Mouse (Mus musculus) spleen, adult 12 weeks (tissue): ENCODE data around the gene Zdhhc11.

Experiments used
- DNase-seq: peaks from one replicate; pipeline ENCODE4 v3.0.0; 2022; ENCODE audit warnings: low spot score

Zdhhc11 gene

GRCm38 (mm10) chr13:73963551-73963950, at the start of gene Zdhhc11:
Gene Zdhhc11, plus strand, starts transcription at chr13:73963851.
- DNase-seq: no peak

GRCm38 (mm10) chr13:73932201-73932600, 31.4 kb upstream of the Zdhhc11 start:
- DNase-seq: no peak

GRCm38 (mm10) chr13:73936938-73937320, 26.7 kb upstream of the Zdhhc11 start:
- DNase-seq: no peak

GRCm38 (mm10) chr13:73937321-73938176, 26.1 kb upstream of the Zdhhc11 start, which contains the start of the genes Trip13 and Brd9:
Gene Trip13, minus strand, starts transcription at chr13:73937784.
Gene Brd9, plus strand, starts transcription at chr13:73937811.
- DNase-seq: peak; percentile 94

GRCm38 (mm10) chr13:73938177-73938560, 25.5 kb upstream of the Zdhhc11 start:
- no peak for DNase-seq

- no peak for DNase-seq
Measured at GRCm38 (mm10) chr13:73939101-73939500, 24.6 kb upstream of the Zdhhc11 start.

- no peak for DNase-seq
Measured at GRCm38 (mm10) chr13:73944606-73945005, 19.0 kb upstream of the Zdhhc11 start.

- no peak for DNase-seq
Measured at GRCm38 (mm10) chr13:73953551-73954130, 10.0 kb upstream of the Zdhhc11 start.

- DNase-seq: no peak
Measured at GRCm38 (mm10) chr13:73954666-73955065, 9.0 kb upstream of the Zdhhc11 start.

GRCm38 (mm10) chr13:73955531-73955930, 8.1 kb upstream of the Zdhhc11 start:
- no peak for DNase-seq

- DNase-seq: no peak
Measured at GRCm38 (mm10) chr13:73960117-73960652, 3.5 kb upstream of the Zdhhc11 start.

GRCm38 (mm10) chr13:73961177-73961576, 2.5 kb upstream of the Zdhhc11 start:
- DNase-seq: no peak

- no peak for DNase-seq
Measured at GRCm38 (mm10) chr13:73970545-73971448, 7.1 kb downstream of the Zdhhc11 start.

GRCm38 (mm10) chr13:73974523-73974922, 10.9 kb downstream of the Zdhhc11 start:
- DNase-seq: no peak

- DNase-seq: no peak
Measured at GRCm38 (mm10) chr13:73976935-73977334, 13.3 kb downstream of the Zdhhc11 start.

GRCm38 (mm10) chr13:73990325-73990724, 26.7 kb downstream of the Zdhhc11 start:
- no peak for DNase-seq

GRCm38 (mm10) chr13:73990761-73991160, 27.1 kb downstream of the Zdhhc11 start:
- no peak for DNase-seq

GRCm38 (mm10) chr13:73991267-73991666, 27.6 kb downstream of the Zdhhc11 start:
- no peak for DNase-seq

GRCm38 (mm10) chr13:73996456-73996855, 32.8 kb downstream of the Zdhhc11 start:
- no peak for DNase-seq

- no peak for DNase-seq
Measured at GRCm38 (mm10) chr13:74000519-74000918, 36.9 kb downstream of the Zdhhc11 start.

GRCm38 (mm10) chr13:74000961-74001360, 37.3 kb downstream of the Zdhhc11 start:
- no peak for DNase-seq

- no peak for DNase-seq
Measured at GRCm38 (mm10) chr13:74001492-74001891, 37.8 kb downstream of the Zdhhc11 start.
